Mouse (Mus musculus) liver, adult 2 months (tissue): ENCODE results near the gene Nup107. TPM values are rescaled to one million over a fixed set of nuclear protein-coding genes. Genes with fewer than 3 reads are reported as not detected.

Experiments used
- DNase-seq: peaks from one replicate; pipeline ENCODE4 v3.0.0-alpha.2; 2011; ENCODE audit warnings: low read depth, low spot score; ENCODE audit errors: extremely low read depth
- H3K27ac ChIP-seq: fragments of 200-500 bp; replicated peaks from 2 replicates; pipeline ENCODE4 v1.5.1; 2012; ENCODE audit warnings: low read depth, mild to moderate bottlenecking, control low read depth, inconsistent platforms, low read length; ENCODE audit not compliant: insufficient read depth
- H3K27me3 ChIP-seq: fragments of 200-500 bp; 2 replicates; pipeline ENCODE4 v1.6.1; 2012; ENCODE audit warnings: mild to moderate bottlenecking, moderate library complexity, low read length, inconsistent platforms; ENCODE audit not compliant: control insufficient read depth, insufficient read depth
- H3K36me3 ChIP-seq: fragments of 200-500 bp; 2 replicates; pipeline ENCODE4 v1.6.1; 2012; ENCODE audit warnings: low read length, inconsistent platforms; ENCODE audit not compliant: control insufficient read depth, insufficient read depth
- H3K4me1 ChIP-seq: fragments of 200-500 bp; 2 replicates; pipeline ENCODE4 v1.6.1; 2011; ENCODE audit warnings: low read length; ENCODE audit not compliant: control insufficient read depth, insufficient read depth
- H3K4me3 ChIP-seq: fragments of 200-500 bp; 2 replicates; pipeline ENCODE4 v1.5.1; 2011; ENCODE audit warnings: low read depth, mild to moderate bottlenecking, control low read depth, low read length, moderate library complexity; ENCODE audit not compliant: insufficient read depth
- H3K79me2 ChIP-seq: fragments of 200-500 bp; 2 replicates; pipeline ENCODE4 v1.6.1; 2012; ENCODE audit warnings: inconsistent platforms, mild to moderate bottlenecking, low read length, moderate library complexity; ENCODE audit not compliant: control insufficient read depth, insufficient read depth
- H3K9ac ChIP-seq: fragments of 200-500 bp; 2 replicates; pipeline ENCODE4 v1.6.1; 2012; ENCODE audit warnings: low read depth, mild to moderate bottlenecking, control low read depth, inconsistent platforms, low read length
- CTCF ChIP-seq: fragments of 200-500 bp; IDR thresholded peaks from 2 replicates; pipeline ENCODE4 v1.5.1; 2011; ENCODE audit warnings: low read depth, low read length, control low read depth
- POLR2A ChIP-seq: fragments of 200-500 bp; IDR thresholded peaks from 2 replicates; pipeline ENCODE4 v1.6.1; 2011; ENCODE audit warnings: low read length, control low read depth; ENCODE audit not compliant: insufficient read depth; ENCODE audit errors: extremely low read depth
- WGBS: fragments of 180-500 bp; shearing (Covaris S2); methylation state at CpG from one replicate; pipeline ENCODE4 v1.1.7; 2018; 5-methylcytosine and 5-hydroxymethylcytosine counted together
- polyA plus RNA-seq: library from polyadenylated mRNA; depleted of rRNA; stranded (reverse); fragments of >200 nt; gene quantifications from 2 replicates; pipeline ENCODE4 v1.2.3, GENCODE M21; 2012
- total RNA-seq: library from RNA; depleted of rRNA; stranded (reverse); fragments of >200 nt; gene quantifications from 2 replicates; pipeline ENCODE4 v1.2.3, GENCODE M21; 2014

Gene Nup107
- total and polyA plus RNA-seq, 2 experiments: 1.8 to 4.1 TPM

DNA sequence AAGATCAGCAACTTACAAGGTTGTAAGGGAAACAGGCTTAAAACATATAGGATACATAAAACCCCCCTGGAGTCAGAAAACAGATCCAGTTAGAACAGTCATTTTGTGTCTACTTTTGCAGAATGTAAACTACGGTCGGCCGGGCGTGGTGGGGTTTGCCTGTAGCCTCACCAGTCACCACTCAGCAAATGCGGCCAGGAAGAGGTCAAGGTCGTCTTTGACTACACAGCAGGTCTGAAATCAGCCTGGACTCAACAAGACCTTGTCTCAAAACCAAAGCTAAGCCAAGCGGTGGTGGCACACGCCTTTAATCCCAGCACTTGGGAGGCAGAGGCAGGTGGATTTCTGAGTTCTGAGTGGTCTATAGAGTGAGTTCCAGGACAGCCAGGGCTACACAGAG is 19.1 kb upstream of the Nup107 start:
- no peak overlapping the region for H3K9ac ChIP-seq
- H3K79me2 ChIP-seq: no peaks in the 10 kb centered on the region
- H3K27me3 ChIP-seq: no peaks in the 10 kb centered on the region
- no peak for DNase-seq
- WGBS: 81% methylated on average over 8 of the region's 8 CpGs
- H3K4me3 ChIP-seq: no peak overlapping the region
- H3K4me1 ChIP-seq: no peaks in the 10 kb centered on the region
- H3K27ac ChIP-seq: no peak overlapping the region
- H3K36me3 ChIP-seq: peaks cover 24% of the 10 kb centered on the region
- TF ChIP-seq CTCF (no peak), POLR2A (no peak)

DNA sequence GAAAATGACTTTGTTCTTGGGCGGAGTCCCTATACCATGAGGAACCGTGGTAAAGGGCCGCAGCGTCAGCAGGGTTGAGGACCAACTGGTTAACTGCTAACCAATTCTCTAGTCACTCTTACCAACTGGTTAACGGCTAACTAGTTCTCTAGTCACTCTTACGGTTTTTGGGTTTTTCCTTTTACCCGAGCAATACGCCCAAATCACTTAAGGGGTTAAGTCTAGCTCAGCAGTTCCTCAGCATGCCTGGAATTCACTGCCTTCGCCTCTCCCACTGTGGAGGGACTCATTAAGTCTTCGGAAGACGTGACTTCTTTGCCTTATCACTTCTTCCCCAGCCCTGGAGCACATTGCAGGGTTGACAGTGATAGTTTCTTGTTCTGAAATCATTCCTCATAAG is 18.0 kb upstream of the Nup107 start:
- Histone ChIP-seq H3K4me3 (no peak overlapping the region), H3K27ac (no peak overlapping the region), H3K27me3 (no peaks in the 10 kb centered on the region), H3K9ac (no peak overlapping the region), H3K4me1 (no peaks in the 10 kb centered on the region), H3K79me2 (no peaks in the 10 kb centered on the region), H3K36me3 (peaks cover 22% of the 10 kb centered on the region)
- TF ChIP-seq CTCF (no peak), POLR2A (no peak)
- 88% methylated on average over 11 of the region's 11 CpGs for WGBS
- no peak for DNase-seq

DNA sequence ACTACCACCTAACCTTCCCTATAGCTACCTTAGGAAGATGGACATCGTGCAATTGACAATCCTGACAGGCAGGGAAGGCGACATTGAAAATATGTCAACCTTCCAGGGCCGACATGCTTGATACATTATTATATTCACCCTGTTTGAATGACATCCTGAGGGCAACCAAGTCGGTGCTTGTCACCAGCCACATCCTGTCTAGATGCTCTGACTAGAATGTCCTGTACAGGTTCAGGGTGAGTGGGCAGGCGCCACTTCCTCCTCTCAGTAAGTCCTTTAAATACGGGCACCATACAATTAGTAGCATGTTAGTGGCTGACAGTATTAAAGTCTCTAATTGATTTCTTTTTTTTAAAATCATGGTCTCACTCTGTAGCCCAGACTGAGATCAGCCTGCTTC is 15.6 kb upstream of the Nup107 start:
- Histone ChIP-seq H3K79me2 (no peaks in the 10 kb centered on the region), H3K27ac (no peak overlapping the region), H3K9ac (no peak overlapping the region), H3K4me3 (no peak overlapping the region), H3K36me3 (peaks cover 8% of the 10 kb centered on the region; the same call in 1 of the 2 replicates), H3K4me1 (no peaks in the 10 kb centered on the region), H3K27me3 (no peaks in the 10 kb centered on the region)
- no peak for DNase-seq
- no peak for TF ChIP-seq POLR2A
- no peak for TF ChIP-seq CTCF
- 80% methylated on average over 6 of the region's 6 CpGs for WGBS

DNA sequence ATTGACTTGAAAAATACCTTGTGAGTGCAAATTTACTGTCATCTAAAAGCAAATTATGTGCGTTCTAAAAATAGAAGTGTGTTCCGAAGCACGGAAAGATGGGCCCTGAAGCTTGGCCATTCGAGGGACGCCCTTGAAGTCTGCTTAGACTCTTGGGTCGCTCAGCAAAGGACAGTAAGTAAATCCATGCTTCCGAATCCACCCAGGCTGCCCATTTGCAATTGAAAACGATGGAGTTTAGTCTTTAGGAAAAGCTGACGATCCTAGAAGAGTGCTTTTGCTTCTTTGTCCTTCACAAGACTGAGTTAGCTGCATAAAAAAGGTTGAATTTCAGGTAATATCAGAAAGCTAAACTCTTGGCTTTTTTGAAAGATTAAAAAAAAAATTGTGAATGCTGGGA is 13.4 kb upstream of the Nup107 start:
- Histone ChIP-seq H3K27me3 (no peaks in the 10 kb centered on the region), H3K4me3 (no peak overlapping the region), H3K36me3 (peaks cover 2% of the 10 kb centered on the region; the same call in 1 of the 2 replicates), H3K79me2 (no peaks in the 10 kb centered on the region), H3K27ac (no peak overlapping the region), H3K9ac (no peak overlapping the region), H3K4me1 (no peaks in the 10 kb centered on the region)
- no peak for TF ChIP-seq POLR2A
- no peak for TF ChIP-seq CTCF
- 75% methylated on average over 9 of the region's 9 CpGs for WGBS
- no peak for DNase-seq

DNA sequence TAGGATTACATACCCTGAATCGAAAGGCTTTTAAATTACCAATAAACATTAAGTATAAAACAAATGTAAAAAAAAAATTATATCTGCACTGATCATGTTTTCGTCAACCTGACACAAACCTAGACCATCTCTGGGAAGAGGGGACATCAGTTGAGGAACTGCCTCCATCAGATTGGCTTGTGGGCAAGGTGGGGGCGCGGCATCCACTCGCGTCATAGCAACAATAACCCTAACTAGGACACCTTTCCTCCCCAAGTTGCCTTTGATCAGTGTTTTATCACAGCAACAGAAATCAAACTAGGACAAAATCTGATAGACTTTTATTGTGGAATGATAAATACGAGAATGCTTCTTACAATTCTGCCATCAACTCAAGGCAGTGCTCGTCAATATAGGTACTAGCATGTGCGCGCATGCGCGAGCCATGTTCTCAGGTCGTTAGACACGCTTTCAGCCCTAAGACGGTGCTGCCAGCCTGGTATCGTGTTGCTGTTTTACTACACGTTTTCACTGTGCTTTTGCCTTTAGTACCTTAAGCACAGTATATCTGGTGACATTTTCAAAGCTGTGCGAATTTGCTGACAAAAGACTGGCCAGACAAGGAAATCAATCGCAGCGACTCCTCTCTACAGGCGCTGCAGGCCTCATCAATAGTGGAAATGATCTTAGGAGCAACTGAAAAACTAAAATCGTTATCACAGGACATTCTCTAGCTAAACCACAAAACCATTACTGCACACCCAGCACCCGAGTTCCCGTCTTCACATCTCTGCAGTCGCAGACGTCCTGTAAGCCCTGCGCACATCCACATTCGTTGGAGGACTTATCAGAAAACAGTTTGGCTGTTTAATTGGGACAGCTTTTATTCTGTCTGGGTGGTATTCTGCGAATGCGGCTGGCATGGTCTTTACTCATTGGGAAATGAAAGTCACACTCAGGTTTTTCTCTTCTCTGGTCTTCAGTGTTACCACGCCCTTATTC is 11.7 kb upstream of the Nup107 start:
- H3K9ac ChIP-seq: no peak overlapping the region
- DNase-seq: no peak
- no peak overlapping the region for H3K4me3 ChIP-seq
- H3K79me2 ChIP-seq: no peaks in the 10 kb centered on the region
- WGBS: 87% methylated on average over 31 of the region's 31 CpGs
- no peaks in the 10 kb centered on the region for H3K36me3 ChIP-seq
- no peaks in the 10 kb centered on the region for H3K27me3 ChIP-seq
- peaks cover 6% of the 10 kb centered on the region; the same call in 1 of the 2 replicates for H3K4me1 ChIP-seq
- TF ChIP-seq POLR2A (no peak), CTCF (no peak)
- H3K27ac ChIP-seq: no peak overlapping the region

DNA sequence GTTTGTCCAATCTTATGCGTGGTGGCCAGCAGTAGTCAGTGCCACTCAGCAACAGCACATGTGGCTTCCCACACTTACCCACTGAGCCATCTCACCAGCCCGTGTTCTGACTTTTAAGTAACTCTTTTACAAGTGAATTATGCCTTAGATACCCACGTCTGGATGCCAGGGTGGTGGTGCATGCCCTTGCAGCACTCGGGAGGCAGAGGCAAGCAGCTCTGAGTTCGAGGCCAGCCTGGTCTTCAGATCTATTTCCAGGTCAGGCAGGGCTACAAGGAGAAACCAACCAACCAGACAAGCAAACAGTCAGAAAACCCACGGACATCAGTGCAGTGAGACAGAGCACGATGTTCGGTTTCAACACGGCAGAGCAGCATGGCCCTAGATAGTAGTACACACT is 9.4 kb upstream of the Nup107 start:
- no peak for DNase-seq
- Histone ChIP-seq H3K4me3 (no peak overlapping the region), H3K79me2 (no peaks in the 10 kb centered on the region), H3K9ac (no peak overlapping the region), H3K36me3 (no peaks in the 10 kb centered on the region), H3K27ac (no peak overlapping the region), H3K27me3 (no peaks in the 10 kb centered on the region), H3K4me1 (peaks cover 6% of the 10 kb centered on the region; the same call in 1 of the 2 replicates)
- no peak for TF ChIP-seq CTCF
- TF ChIP-seq POLR2A: no peak
- 95% methylated on average over 9 of the region's 9 CpGs for WGBS
